Mouse (Mus musculus): ENCODE results near the gene Scn11a.
A peak's percentile ranks its signal among the peaks of the same experiment; 100 is the strongest.

Scn11a gene

GRCm38 (mm10) chr9:119795254-119795912 lies 29.9 kb downstream of the Scn11a start:
- no peak for DNase-seq (ENCODE audit: low spot score in 2 of 2)

GRCm38 (mm10) chr9:119794470-119794869 lies 30.8 kb downstream of the Scn11a start:
- peak; percentile 11 to 12 for DNase-seq (ENCODE audit: low spot score in 2 of 2)

DNA sequence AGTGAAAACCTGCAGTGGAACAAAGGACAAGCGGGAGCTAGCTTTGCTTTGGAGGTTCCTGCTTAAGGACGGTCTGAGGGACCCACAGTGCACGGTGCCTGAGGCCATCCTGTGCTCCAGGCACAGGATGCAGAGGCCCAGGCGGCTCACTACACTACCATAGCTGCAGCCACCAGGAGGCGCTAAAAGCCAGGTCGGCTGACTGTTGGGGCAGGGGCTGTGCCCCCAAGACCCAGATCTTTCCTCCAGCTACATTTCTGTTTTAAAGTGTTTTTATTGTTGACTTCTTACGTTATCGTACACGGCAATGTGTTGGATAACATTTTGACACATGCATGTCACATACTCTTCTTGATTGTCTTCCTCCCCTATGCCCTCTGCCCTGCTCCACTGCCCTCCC lies 32.8 kb downstream of the Scn11a start:
- DNase-seq (ENCODE audit: low spot score in 2 of 2) = no peak

DNA sequence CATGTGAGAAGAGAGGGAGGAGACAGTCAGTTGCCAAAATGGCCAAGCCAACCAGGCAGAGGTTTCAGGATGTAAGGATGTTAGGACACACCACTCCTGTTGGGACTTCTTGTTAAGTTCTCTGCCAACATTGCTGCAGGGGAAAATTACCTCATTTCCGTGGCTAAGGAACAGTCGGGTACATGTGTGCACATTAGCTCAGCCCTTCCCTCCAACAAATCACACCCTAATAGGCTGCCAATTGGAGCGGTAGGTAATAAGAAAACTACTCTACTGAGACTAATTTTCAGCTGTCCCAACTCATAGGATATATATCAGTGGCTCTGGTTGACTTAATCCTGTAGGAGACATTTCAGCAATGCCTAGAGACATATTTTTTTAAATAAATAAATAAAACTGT lies 44.4 kb downstream of the Scn11a start:
- DNase-seq (ENCODE audit: low spot score in 2 of 2) = no peak

- no peak for DNase-seq (ENCODE audit: low spot score in 2 of 2)
Observed at GRCm38 (mm10) chr9:119776661-119777060, 48.6 kb downstream of the Scn11a start.

- no peak for DNase-seq (ENCODE audit: low spot score in 2 of 2)
Observed at GRCm38 (mm10) chr9:119768585-119768984, 56.7 kb downstream of the Scn11a start.

- no peak for DNase-seq (ENCODE audit: low spot score in 2 of 2)
Observed at GRCm38 (mm10) chr9:119760226-119760625, 65.0 kb downstream of the Scn11a start.

DNA sequence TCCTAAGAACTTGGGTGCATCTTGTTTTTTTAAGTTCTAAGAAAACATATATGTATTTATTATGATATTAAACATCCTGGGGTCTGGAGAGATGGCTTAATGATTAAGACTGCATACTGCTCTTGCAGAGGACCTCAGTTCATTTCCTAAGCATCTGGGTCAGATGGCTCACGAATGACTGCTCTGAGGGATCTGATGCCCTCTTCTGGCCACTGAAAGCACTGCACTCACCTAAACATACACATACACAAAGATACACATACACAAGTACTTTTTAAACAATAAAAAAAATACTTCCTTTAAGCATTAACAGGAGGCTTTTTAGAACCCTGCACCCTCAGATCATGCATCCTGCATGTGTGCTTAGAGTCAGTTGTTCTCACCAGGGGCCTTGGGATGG lies 65.8 kb downstream of the Scn11a start:
- DNase-seq (ENCODE audit: low spot score in 2 of 2) = no peak

DNA sequence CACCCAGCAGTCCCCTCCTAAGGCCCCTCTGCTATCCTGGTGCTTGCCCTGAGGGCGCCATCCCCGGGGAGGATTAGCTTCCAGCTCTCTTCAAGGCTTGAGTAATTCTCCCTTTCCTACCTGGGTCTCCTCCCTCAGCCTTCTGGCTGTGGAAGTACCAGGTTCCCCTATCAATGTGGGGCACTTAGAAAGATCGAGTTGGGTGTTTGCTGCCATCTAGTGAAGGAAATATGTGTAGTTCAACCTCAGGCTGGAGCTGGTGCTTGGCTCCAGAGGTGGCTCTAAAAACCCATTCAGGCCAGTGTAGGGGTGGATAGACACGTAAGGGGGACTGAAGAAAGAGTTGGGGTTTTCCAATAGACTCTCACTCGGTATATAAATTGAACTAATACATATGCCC lies 73.7 kb downstream of the Scn11a start:
- DNase-seq (ENCODE audit: low spot score in 2 of 2) = peak in 1 of 2 experiments; percentile 9

- DNase-seq (ENCODE audit: low spot score in 2 of 2) = no peak
Observed at GRCm38 (mm10) chr9:119749112-119749511, 76.1 kb downstream of the Scn11a start.

GRCm38 (mm10) chr9:119743900-119744299 lies 81.4 kb downstream of the Scn11a start:
- DNase-seq (ENCODE audit: low spot score in 2 of 2) = peak in 1 of 2 experiments; percentile 2

GRCm38 (mm10) chr9:119743312-119743711 lies 81.9 kb downstream of the Scn11a start:
- no peak for DNase-seq (ENCODE audit: low spot score in 2 of 2)

GRCm38 (mm10) chr9:119741101-119741786 lies 84.0 kb downstream of the Scn11a start:
- no peak for DNase-seq (ENCODE audit: low spot score in 2 of 2)

DNA sequence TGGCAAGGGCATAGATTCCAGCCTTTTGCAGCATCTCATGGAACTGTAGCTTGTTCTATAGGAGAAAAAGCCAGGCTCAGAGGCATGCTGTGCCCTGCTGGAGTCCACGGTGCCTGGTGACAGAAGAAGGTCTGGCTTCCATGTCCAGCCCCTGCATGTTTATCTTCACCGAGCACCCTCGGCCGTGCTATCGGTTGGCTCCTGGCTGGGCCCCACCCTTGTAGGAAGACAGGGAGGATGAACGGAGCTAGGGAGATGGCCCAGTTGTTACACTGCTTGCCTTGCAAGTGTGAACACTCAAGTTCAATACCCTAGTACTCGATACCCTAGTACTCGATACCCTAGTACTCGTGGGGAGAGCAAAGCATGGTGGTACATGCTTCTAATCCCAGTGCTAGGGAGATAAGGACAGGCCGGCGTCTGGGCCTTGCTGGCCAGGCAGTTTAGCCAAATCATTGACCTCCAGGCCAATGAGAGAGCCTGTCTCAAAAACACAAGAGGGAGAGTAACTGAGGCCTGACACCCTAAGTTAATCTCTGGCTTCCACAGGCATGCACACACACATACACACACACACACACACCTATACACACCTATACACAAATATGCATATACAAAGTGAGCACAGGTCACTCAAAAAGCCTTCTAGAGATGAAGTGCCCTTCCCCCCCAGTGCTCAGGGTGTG lies 96.7 kb downstream of the Scn11a start:
- no peak for DNase-seq (ENCODE audit: low spot score in 2 of 2)

GRCm38 (mm10) chr9:119726990-119727389 lies 98.3 kb downstream of the Scn11a start:
- no peak for DNase-seq (ENCODE audit: low spot score in 2 of 2)

DNA sequence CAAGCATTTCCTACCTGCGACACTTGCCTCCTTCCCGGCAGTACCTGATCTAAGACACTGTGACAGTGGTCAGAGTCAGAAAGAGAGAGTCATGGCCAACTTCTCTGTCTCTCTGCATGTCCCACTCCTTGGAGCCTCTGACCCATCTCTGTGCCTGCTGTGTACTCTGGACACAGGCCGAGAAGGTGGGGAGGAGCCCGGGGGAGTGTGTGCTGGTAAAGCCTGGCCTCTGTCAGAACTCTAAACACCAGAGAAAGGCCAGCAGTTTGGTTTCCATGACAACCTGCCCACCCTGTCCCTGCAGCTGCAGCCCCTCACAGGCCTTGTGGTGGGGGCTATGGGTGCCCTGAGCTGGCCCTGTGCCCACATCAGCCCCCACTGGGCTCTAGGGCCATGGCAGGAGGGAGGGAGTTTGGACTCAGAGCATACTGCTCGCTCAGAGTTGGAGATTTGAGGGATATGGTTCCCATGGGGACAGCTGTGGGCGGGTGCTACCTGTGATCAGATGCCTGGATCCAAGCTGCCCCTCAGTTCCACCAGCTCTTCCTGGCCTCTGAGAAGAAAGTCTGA lies 99.9 kb downstream of the Scn11a start:
- DNase-seq (ENCODE audit: low spot score in 2 of 2) = no peak

DNA sequence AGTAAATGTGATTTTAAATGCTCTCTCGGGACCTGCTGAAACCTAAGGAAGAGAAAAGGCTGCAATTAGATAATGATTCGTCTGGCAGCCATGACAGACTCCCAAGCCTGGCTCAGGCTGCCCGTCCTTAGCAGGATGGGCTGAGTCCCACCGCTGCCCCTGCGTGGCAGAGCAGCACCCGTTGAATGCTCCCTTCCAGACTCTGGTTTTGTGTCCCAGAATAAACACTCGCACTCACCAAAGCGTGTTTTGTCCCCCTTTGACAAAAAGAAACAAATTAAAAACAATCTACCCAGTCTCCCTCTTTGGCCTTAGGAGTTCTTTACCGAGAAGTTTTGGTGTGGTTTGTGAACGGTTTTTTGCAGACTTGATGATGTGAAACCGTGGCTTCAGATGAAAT lies 106.0 kb downstream of the Scn11a start, which contains the start of gene Scn10a:
Gene Scn10a (minus strand): TSS at position 101 of the 400 bp plus-strand sequence.
- no peak for DNase-seq (ENCODE audit: low spot score in 2 of 2)

- DNase-seq (ENCODE audit: low spot score in 2 of 2) = peak in 1 of 2 experiments; percentile 6
Observed at GRCm38 (mm10) chr9:119706700-119707099, 118.6 kb downstream of the Scn11a start.

Data from heart, adult 9 months (tissue).